In the genomic region with DNA sequence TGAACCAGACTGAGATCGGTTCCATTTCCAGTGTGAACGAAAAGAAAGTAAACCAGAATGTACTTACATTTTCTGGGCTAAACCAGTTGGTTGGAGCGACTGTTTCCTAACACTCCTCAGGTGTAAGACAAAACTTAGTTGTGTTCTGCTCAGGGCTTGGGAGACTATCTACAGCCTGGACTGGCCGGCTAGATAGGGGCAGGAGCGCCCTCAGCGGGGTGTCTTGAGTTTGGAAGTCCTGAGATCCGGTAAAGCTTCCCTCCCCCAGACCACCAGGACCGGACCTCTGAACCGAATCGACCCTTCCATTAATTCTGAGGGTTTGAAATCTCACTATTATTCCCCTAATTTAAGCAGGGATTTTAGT, we compare ENCODE assay signal across 9 mouse cellular contexts. TPM values are rescaled to one million over a fixed set of nuclear protein-coding genes. Genes with fewer than 3 reads are reported as not detected.
DNase-seq lines count a peak whose midpoint lies in the region; ATAC-seq and TF ChIP-seq lines count a peak whose summit lies in the region.
"Had no signal": no experiment of that assay in that cellular context is flagged by ENCODE, and none has a peak within 500 bp of the region (broad histone marks: within the 10 kb centered on the region; RNA-seq: fewer than 3 reads in every experiment).

No protein-coding gene starts in this region.

- peak overlapping the region; percentile 72 for H3K4me3 ChIP-seq in layer of hippocampus, adult 2 months
- H3K4me3 ChIP-seq in embryonic fibroblast, embryonic 13.5 days (ENCODE audit: insufficient read depth, low read length): peak overlapping the region; percentile 83
- H3K4me3 ChIP-seq in liver, embryonic 15.5 days (replicated peaks): peak overlapping the region; percentile 61
- peak overlapping the region; percentile 80 for H3K4me3 ChIP-seq in neural tube, embryonic 11.5 days (ENCODE audit: low read depth, low read length)

- DNase-seq in layer of hippocampus, adult 2 months (ENCODE audit: low spot score in 2 of 2): no peak
- DNase-seq in layer of hippocampus, adult 9-11 months: no peak
- DNase-seq in hindlimb bud, embryonic 11.5 days (ENCODE audit: extremely low spot score, low read depth, low spot score): peak; percentile 47
- peak; percentile 64 for DNase-seq in neural tube, embryonic 11.5 days (ENCODE audit: low spot score)
- DNase-seq in right cerebral cortex, postnatal 10 days (ENCODE audit: low spot score in 2 of 2): no peak
- no peak for DNase-seq in right cerebral cortex, adult 18-20 months

- H3K9me3 ChIP-seq in liver, embryonic 15.5 days (replicated peaks): no peaks in the 10 kb centered on the region
- no peaks in the 10 kb centered on the region for H3K9me3 ChIP-seq in neural tube, embryonic 11.5 days (ENCODE audit: control insufficient read depth, low read length)

- no peak for TF ChIP-seq POLR2A in embryonic fibroblast, embryonic 13.5 days (IDR thresholded peaks at IDR 0.05; ENCODE audit: low read depth, low read length)

- ATAC-seq in liver, embryonic 15.5 days (ENCODE audit: insufficient read depth): peak; percentile 43
- peak; percentile 26; the same call in 1 of the 2 replicates for ATAC-seq in neural tube, embryonic 11.5 days (ENCODE audit: insufficient read depth, low FRiP score, low TSS enrichment)

- peaks cover 42% of the 10 kb centered on the region for H3K27me3 ChIP-seq in liver, embryonic 15.5 days
- H3K27me3 ChIP-seq in neural tube, embryonic 11.5 days (ENCODE audit: control insufficient read depth, insufficient read depth, low read length): no peaks in the 10 kb centered on the region

- under 1% methylated on average over 10 of the region's 10 CpGs for WGBS in liver, embryonic 15.5 days (ENCODE audit: insufficient replicate concordance)
- WGBS in neural tube, embryonic 11.5 days: under 1% methylated on average over 10 of the region's 10 CpGs

- no peak for TF ChIP-seq CTCF in layer of hippocampus, adult 2 months (conservative IDR thresholded peaks at IDR 0.05)
- TF ChIP-seq CTCF in embryonic fibroblast, embryonic 13.5 days (IDR thresholded peaks at IDR 0.05; ENCODE audit: borderline replicate concordance, insufficient read depth, low read length): no peak

- H3K4me1 ChIP-seq in embryonic fibroblast, embryonic 13.5 days (ENCODE audit: control insufficient read depth, insufficient read depth, low read length): peaks cover 5% of the 10 kb centered on the region; the same call in 1 of the 2 replicates
- peaks cover 8% of the 10 kb centered on the region; the same call in 1 of the 2 replicates for H3K4me1 ChIP-seq in liver, embryonic 15.5 days (replicated peaks)
- H3K4me1 ChIP-seq in neural tube, embryonic 11.5 days (ENCODE audit: control insufficient read depth, insufficient read depth, low read length): peaks cover 18% of the 10 kb centered on the region

- H3K9ac ChIP-seq in liver, embryonic 15.5 days: no peak overlapping the region; the same call in 1 of the 2 replicates
- H3K9ac ChIP-seq in neural tube, embryonic 11.5 days (ENCODE audit: low read length): peak overlapping the region; percentile 91

- H3K4me2 ChIP-seq in liver, embryonic 15.5 days: peak overlapping the region; percentile 70
- H3K4me2 ChIP-seq in neural tube, embryonic 11.5 days (ENCODE audit: low read depth): peak overlapping the region; percentile 82

- 0 out of 2 replicates have a peak, but pooled peaks cover 3% of the 10 kb centered on the region for H3K36me3 ChIP-seq in liver, embryonic 15.5 days (replicated peaks)
- no peaks in the 10 kb centered on the region for H3K36me3 ChIP-seq in neural tube, embryonic 11.5 days (ENCODE audit: control insufficient read depth, insufficient read depth, low read length)

- H3K27ac ChIP-seq in layer of hippocampus, adult 2 months: peak overlapping the region; percentile 43
- H3K27ac ChIP-seq in embryonic fibroblast, embryonic 13.5 days (ENCODE audit: insufficient read depth, low read length): peak overlapping the region; percentile 92
- H3K27ac ChIP-seq in liver, embryonic 15.5 days (replicated peaks): peak overlapping the region; percentile 69
- no peak overlapping the region; the same call in 1 of the 2 replicates for H3K27ac ChIP-seq in neural tube, embryonic 11.5 days (ENCODE audit: low read depth, low read length)

RNA-seq across cellular contexts. Expression of gene Rai14, which starts 0.7 kb away (rescaled TPM):
- 1 to 10 TPM; 4.1 to 4.4 TPM for total RNA-seq in layer of hippocampus, adult 2 months (2021)
- polyA plus RNA-seq in embryonic fibroblast, embryonic 13.5 days (2011; ENCODE audit: insufficient read length, low read depth, missing spikeins): 134 and 136 TPM in 2 replicates
- polyA plus RNA-seq in liver, embryonic 15.5 days (2015; fragmentation: Nextera tagmentation; extraction: Ambion mirVana): 4.6 and 5.4 TPM in 2 replicates
- 84.2 and 87.0 TPM in 2 replicates for polyA plus RNA-seq in neural tube, embryonic 11.5 days (2014; fragmentation: Nextera tagmentation; extraction: Ambion mirVana)
- total RNA-seq: neutrophil, adult 5-6 weeks had no signal

Comparison
In these comparisons a context has a peak if more than half of its experiments do, and no peak if none do; other contexts are left out.
1. DNase-seq: peak in hindlimb bud, embryonic 11.5 days (single experiment) and neural tube, embryonic 11.5 days (single experiment); none in layer of hippocampus, adult 2 months (0 of 2), layer of hippocampus, adult 9-11 months (single experiment), right cerebral cortex, postnatal 10 days (0 of 2) and right cerebral cortex, adult 18-20 months (single experiment).
2. RNA of gene Rai14, which starts 0.7 kb away (polyA plus RNA-seq): 134 to 136 TPM in embryonic fibroblast, embryonic 13.5 days and 84.2 to 87.0 TPM in neural tube, embryonic 11.5 days; 4.6 to 5.4 TPM in liver, embryonic 15.5 days; every median in the first group is over 10 times any median in the second.
3. Peak in every context shown above with its lines, with median percentiles within 50 percentile points of each other: H3K4me3 ChIP-seq.